Mouse (Mus musculus) embryonic fibroblast, embryonic 13.5 days (primary cell): ENCODE data around the gene Mettl8. TPM values are rescaled to one million over a fixed set of nuclear protein-coding genes. Genes with fewer than 3 reads are reported as not detected.

ENCODE experiments used
- H3K27ac ChIP-seq: 2 replicates; pipeline ENCODE4 v1.5.1; 2012; ENCODE audit warnings: low read length, control low read depth, inconsistent platforms; ENCODE audit not compliant: insufficient read depth
- H3K4me1 ChIP-seq: 2 replicates; pipeline ENCODE4 v1.6.1; 2011; ENCODE audit warnings: low read length; ENCODE audit not compliant: control insufficient read depth, insufficient read depth
- H3K4me3 ChIP-seq: 2 replicates; pipeline ENCODE4 v1.5.1; 2011; ENCODE audit warnings: mild to moderate bottlenecking, control low read depth, low read length; ENCODE audit not compliant: insufficient read depth
- CTCF ChIP-seq: IDR thresholded peaks from 2 replicates; pipeline ENCODE4 v1.5.1; 2011; ENCODE audit warnings: mild to moderate bottlenecking, control low read depth, low read length, moderate library complexity, borderline replicate concordance; ENCODE audit not compliant: insufficient read depth
- POLR2A ChIP-seq: IDR thresholded peaks from 2 replicates; pipeline ENCODE4 v1.6.1; 2011; ENCODE audit warnings: low read depth, mild to moderate bottlenecking, control low read depth, low read length, moderate library complexity
- polyA plus RNA-seq: library from polyadenylated mRNA; stranded (reverse); fragments of >200 nt; gene quantifications from 2 replicates; pipeline ENCODE4 v1.2.4, GENCODE M21; 2011; ENCODE audit warnings: low read depth; ENCODE audit not compliant: missing spikeins, insufficient read length

Mettl8 gene
- polyA plus RNA-seq, 1 experiment = 9.4 TPM

DNA sequence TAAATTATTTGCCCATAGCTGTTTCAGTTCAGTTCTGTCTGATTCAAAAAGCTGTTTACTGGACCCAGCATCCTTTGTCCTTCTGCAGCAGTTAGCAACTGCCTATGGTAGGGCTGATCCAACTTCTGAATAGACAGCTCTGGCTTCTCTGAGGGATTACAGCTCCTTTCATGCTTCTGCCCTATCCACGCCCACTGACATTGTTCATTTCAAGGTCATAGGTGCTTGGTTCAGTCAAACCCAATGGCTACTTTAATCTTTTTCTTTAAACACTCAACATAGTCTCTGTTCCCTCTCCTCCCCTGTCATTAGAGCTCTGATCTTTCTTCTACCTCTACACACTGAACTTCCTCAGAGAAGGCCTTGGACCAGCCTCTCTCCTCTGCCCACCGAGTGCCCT, 136.9 kb downstream of the Mettl8 start:
- Histone ChIP-seq H3K4me1 (peaks cover 6% of the 10 kb centered on the region; the same call in 1 of the 2 replicates), H3K27ac (no peak overlapping the region), H3K4me3 (no peak overlapping the region)
- TF ChIP-seq CTCF (no peak), POLR2A (no peak)

Other genes starting within 250 kb of the Mettl8 start
- gene Tlk1, start 229.9 kb downstream of the Mettl8 start, polyA plus RNA-seq = 52.9 and 59.1 TPM in 2 replicates
- 10.0 and 18.4 TPM in 2 replicates for gene Dcaf17, start 255 bp downstream of the Mettl8 start, polyA plus RNA-seq
- gene Cybrd1, start 62.3 kb upstream of the Mettl8 start, polyA plus RNA-seq = 0.75 and 3.2 TPM in 2 replicates
- gene Dync1i2, start 156.1 kb upstream of the Mettl8 start, polyA plus RNA-seq = 168 and 174 TPM in 2 replicates